Mouse (Mus musculus) small intestine, adult 10 weeks (tissue): ENCODE data around the gene Thbs3. TPM values are rescaled to one million over a fixed set of nuclear protein-coding genes. Genes with fewer than 3 reads are reported as not detected.

Experiments
- polyA plus RNA-seq: library from polyadenylated mRNA; stranded (reverse); fragments of 350-450 nt; fragmentation: Illumina TruSeq; extraction: RNeasy Lipid Tissue Mini Kit (QIAGEN cat#74804); gene quantifications from one replicate; pipeline ENCODE4 v1.2.3, GENCODE M21; 2014; ENCODE audit warnings: low replicate concordance

The Thbs3 gene
- polyA plus RNA-seq, result not detected

DNA sequence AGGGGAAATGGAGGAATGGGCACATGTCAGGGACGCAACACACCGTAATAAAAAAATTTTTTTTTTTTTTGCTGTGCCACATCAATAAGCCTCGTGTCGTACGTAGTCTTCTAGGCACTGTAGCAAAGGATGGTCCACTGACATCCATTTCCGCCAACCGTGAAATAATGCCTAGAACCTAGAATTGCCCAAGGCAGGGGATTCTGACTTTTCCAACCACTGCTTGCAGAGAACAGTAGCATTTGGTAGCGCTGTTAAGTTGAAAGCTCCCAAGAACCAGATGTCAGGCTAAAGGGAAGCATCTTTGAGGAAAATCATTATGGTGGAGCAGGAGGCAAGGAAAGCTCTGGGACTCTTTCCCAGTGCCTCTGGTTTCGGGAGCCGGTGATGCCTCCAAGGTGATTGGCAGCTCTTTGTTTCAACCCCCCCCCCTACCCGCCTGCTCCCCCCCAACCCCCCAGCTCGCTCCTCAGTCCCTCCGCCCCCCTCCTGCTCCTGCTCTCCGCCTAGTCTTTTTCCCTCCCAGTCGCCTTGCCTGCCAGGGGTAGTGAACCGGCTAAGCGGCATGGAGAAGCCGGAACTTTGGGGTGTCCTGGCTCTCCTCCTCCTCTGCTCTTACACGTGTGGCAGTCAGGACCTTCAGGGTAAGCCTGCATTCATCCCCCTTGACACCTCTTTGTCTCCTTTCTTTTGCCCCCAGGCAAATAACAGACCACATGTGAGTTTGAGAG lies at the start of gene Thbs3:
TSS of gene Thbs3 (plus strand) at position 500 of the 731 bp plus-strand sequence.

DNA sequence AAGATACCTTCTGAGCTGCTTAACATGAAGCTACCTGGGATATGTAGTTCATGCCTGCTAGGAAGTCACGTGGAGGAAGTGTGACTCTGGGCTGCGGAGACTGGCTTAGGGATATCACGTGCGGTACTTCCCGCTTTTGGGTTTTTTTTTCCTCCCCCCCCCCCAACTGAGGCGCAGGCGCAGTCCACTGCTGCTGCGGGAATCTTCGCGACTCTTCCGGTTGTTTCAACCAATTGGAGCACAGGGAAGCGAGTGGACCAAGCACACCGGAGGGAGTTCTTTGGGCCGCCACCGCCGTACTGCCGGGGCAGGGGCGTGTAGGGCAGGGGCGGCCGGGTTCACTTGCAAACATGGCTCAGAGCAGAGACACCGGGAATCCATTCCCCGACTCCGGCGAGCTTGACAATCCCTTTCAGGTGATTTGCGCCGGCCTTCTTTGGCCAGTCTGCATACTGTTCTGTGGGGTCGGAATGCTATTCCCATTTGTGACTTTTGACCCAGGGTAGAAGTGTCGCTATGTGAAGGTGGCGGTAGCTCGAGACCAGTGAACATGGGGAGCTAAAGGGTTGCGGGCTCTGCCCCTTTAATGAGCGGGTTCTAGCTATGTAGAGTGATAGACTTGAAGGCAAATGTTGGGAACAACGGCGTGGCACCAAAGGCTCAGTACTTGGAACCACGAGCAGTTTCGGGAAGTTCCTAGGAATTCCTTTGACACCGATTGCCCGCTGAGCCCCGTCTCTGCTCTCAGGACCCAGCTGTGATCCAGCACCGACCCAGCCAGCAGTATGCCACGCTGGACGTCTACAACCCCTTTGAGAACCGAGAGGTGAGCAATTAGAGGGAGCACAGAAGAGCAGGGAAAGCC lies 37.5 kb upstream of the Thbs3 start, which contains the start of gene Scamp3:
TSS of gene Scamp3 (plus strand) at position 232 of the 865 bp plus-strand sequence.

DNA sequence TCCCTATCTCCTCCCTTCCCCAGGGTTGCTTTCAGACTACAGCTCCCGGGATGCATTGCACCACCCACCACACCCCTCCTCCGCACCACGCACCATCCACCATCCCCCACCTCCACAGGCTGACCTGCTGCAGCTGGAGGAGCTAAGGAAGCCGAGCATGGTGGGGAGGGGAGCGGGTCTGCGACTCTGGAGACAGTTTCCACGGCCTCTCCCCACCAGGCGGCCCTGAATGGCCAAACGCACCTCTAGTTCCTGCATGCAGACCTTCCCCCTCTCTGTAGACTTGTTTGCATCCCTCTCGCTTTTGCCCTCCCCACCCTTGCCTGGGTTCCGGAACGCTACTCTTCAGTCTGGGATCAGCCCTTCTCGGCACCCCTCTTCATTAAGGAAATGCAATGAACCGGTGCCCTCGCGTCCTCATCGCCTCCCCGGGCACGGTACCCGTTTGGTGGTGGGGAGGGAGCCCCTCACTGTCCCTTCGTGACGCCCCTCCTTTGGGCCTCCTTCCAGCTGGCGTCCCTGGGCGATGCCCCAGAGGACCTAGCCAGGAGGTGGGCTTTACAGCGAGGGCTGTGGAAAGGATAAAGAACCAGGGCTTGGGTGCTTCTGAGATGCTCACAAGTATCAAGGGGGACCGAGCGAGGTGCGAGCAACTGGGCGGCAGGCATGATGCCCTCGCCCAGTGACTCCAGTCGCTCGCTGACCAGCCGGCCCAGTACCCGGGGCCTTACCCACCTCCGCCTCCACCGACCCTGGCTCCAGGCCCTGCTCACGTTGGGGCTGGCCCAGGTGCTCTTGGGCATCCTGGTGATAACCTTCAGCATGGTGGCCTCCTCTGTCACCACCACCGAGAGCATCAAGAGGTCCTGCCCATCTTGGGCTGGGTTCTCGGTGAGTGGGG lies 31.7 kb upstream of the Thbs3 start, which contains the start of gene Fam189b:
TSS of gene Fam189b (plus strand) at position 86 of the 901 bp plus-strand sequence.

DNA sequence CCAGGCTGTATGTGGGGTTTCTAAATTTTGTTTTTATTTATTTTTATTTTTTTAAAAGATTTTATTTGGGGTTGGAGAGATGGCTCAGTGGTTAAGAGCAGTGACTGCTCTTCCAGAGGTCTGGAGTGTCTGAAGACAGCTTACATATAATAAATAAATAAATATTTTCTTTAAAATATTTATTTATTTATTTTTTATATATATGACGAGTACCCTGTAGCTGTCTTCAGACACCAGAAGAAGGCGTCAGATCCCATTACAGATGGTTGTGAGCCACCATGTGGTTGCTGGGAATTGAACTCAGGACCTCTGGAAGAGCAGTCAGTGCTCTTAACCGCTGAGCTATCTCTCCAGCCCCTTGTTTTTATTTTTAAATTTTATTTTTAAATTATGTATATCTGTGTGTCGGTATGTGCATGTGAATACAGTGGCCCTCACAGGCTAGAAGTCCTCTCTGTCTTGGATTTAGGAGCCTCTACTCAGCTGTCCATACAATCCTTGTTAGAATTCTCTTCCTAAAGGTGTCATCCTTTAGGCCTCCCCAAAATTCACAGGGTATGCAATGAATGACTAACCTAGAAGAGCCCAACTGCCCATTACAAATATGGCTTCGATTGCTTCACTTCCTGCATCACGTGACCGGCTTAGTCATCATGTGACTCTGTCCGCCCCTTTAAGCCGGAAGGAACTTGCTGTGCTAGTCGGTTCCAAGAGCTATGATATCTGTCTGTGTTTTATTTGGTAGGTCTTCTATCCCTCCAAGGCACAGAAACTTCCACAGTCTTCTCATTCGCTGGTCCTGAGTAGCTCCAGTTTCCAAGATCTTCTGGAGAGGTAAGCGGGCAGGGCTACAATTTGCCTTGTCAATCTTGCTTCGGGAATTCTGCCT lies 12.5 kb upstream of the Thbs3 start, which contains the start of gene Gba:
TSS of gene Gba (plus strand) at position 676 of the 889 bp plus-strand sequence.

DNA sequence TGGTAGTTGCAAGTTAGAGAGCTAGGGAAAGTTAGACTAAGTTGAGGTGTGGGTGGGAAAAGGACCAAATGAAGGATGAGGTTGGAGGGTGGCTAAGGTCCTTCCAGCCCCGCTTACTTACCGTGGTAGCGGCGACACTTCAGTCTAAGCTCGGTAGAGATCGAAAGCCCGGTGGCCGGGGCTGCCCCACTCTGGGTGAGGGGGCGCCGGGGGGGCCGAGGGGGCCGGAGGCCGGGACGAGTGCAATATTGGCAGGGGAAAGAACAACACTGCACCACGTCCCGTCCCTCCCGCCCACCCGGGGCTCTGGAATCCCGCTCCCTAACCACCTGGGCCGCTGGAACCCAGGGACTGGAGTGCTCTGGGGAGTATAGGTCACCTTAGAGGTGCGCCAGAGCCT lies 11.9 kb downstream of the Thbs3 start, which contains the start of gene Mtx1:
TSS of gene Mtx1 (minus strand) at position 189 of the 400 bp plus-strand sequence.

DNA sequence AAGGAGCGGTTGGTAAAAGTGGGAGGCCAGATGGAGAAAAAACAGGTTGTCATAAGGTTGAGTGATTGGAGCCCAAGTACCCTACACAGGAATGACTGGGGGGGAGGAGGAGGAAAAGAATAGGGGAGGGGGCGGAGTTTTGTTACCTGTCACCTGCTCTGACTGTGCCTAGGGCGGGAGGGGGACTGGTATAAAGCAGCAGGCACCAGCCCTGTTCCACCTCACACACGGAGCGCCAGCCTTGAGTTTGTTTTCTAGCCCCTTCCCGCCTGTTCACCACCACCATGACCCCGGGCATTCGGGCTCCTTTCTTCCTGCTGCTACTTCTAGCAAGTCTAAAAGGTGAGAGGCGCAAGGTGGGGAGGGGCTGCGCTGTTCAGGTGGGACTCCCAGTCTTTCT lies 13.9 kb downstream of the Thbs3 start, which contains the start of gene Muc1:
TSS of gene Muc1 (plus strand) at position 222 of the 400 bp plus-strand sequence.

DNA sequence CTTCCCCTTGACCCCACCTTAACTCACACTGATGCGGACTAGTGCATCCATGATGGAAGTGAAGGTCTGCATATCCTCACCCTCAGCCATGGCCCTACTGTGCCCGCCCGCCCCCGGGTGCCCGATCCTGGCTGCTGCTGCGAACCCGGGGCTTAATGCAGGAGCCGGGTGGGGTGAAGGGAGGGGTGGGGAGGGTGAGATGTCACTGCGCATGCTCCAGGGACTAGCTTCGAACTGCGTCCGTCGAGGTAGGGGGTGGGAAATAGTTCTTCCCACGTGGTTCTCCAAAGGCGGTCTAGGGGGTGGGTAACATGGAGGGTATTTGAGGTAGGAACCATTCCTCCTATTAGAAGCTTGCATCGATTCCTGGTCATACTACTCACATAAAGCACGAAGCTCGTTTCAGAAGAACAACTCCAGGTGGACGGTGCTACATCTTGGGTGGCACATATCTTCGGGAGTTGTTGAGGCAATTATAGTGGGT lies 30.8 kb downstream of the Thbs3 start, which contains the start of gene Krtcap2:
TSS of gene Krtcap2 (plus strand) at position 279 of the 484 bp plus-strand sequence.

DNA sequence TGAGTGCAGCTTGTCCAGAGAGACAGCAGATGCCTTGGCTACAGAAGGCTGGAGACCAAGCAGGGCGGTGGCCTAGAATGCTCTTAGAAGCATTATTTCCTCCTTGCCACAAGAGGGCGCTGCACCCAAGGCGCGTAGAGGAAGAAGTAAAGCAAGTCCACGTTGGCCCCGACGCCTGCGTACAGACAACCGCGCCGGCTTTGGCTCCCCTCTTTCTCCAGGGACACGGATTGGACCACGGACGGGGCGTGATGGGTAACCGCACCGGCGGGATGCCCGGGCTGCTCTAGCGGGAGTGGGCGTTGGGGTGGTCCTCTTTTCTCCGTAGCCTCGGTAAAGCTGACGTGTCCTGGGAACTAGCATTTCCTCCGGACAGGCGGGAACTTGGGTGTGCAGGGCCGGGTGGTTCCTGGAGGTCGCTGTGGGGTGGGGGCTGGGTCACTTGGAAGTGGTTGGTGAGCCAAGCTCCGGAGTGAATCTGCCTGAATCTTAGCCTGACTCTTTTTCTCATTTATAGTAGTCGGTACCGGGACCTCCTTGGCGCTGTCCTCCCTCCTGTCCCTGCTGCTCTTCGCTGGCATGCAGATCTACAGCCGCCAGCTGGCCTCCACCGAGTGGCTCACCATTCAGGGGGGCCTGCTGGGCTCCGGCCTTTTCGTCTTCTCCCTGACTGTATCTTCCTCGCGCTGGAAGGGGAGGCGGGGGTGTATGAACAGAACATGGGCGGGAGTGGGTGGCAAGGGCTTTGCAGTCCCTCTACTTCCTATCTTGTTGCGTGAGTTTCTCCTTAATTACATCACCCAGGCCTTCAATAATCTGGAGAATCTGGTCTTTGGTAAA lies 31.5 kb downstream of the Thbs3 start, which contains the start of gene Trim46:
TSS of gene Trim46 (minus strand) at position 49 of the 840 bp plus-strand sequence.

DNA sequence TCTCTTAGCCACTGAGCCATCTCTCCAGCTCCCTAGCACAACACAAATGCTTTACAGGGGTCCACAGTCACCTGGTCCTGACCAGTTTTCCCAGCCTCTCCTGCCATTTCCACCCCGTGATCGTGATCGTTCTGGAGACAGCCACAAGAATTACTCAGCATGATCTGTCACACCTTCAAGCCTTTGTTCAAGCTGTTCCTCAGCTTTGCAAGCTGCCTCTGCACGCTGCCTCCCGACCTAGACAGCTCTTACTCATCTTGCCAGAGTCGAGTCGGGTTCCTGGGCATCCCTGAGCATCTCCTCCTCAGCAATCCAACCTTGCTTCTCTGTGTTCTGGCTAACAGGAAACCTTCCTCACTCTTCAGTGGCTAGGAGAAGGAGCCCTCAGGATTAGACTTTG lies 44.1 kb downstream of the Thbs3 start, which contains the start of gene Dpm3:
TSS of gene Dpm3 (plus strand) at position 283 of the 400 bp plus-strand sequence.

DNA sequence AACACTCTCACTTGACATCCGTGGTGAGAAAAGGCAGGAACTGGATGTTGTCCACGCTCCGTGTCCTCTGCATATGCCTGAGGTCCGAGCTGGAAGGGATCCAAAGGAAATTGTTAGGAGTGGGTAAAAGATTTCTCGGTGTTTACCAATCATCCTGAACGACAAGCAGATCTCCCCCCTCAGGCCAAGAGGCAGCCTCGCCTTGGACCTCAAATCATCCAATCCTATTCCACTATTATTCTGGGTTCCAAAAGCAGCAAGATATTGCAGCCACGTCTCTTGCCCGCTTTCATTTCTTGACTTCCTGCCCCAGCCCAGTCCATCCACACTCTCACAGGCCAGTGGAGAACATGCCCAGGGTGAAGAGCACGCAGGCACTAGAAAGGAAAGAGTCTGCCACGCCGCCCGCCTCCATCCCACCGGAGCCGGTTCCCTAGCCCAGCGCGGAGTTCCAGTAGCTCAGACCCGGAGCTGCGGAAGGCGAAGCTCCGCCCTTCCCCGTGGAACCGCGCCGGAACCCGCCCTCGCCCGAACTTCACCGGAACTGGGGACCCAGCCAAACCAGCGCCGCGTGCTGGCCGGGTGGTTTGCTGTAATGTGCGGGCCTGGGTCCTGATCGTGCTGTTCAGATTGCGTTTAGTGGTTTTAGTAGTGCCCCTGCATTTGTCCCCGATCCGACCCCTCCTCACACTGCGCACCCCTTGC lies 55.2 kb downstream of the Thbs3 start, which contains the start of gene Slc50a1:
TSS of gene Slc50a1 (minus strand) at position 520 of the 705 bp plus-strand sequence.

Other genes starting within 250 kb of the Thbs3 start
- gene Rusc1, start 121.9 kb upstream of the Thbs3 start, polyA plus RNA-seq, result 11.3 TPM
- gene Gm43738, start 114.1 kb upstream of the Thbs3 start, polyA plus RNA-seq, result not detected
- gene Fdps, start 113.2 kb upstream of the Thbs3 start, polyA plus RNA-seq, result 3.0 TPM
- 83.2 TPM for gene Pklr, start 79.0 kb upstream of the Thbs3 start, polyA plus RNA-seq
- not detected for gene Hcn3, start 55.0 kb upstream of the Thbs3 start, polyA plus RNA-seq
- 11.5 TPM for gene Clk2, start 50.4 kb upstream of the Thbs3 start, polyA plus RNA-seq
- gene Scamp3, start 37.7 kb upstream of the Thbs3 start, polyA plus RNA-seq, result 8.1 TPM
- not detected for gene Fam189b, start 32.0 kb upstream of the Thbs3 start, polyA plus RNA-seq
- 6.2 TPM for gene Gba, start 12.3 kb upstream of the Thbs3 start, polyA plus RNA-seq
- gene Mtx1, start 11.9 kb downstream of the Thbs3 start, polyA plus RNA-seq, result 19.8 TPM
- gene Muc1, start 13.9 kb downstream of the Thbs3 start, polyA plus RNA-seq, result 1.3 TPM
- 14.1 TPM for gene Krtcap2, start 30.8 kb downstream of the Thbs3 start, polyA plus RNA-seq
- gene Trim46, start 31.1 kb downstream of the Thbs3 start, polyA plus RNA-seq, result not detected
- gene Dpm3, start 44.2 kb downstream of the Thbs3 start, polyA plus RNA-seq, result not detected
- 11.5 TPM for gene Slc50a1, start 55.4 kb downstream of the Thbs3 start, polyA plus RNA-seq
- gene Efna1, start 66.0 kb downstream of the Thbs3 start, polyA plus RNA-seq, result 8.7 TPM
- gene Efna3, start 107.8 kb downstream of the Thbs3 start, polyA plus RNA-seq, result 0.22 TPM
- not detected for gene Efna4, start 122.8 kb downstream of the Thbs3 start, polyA plus RNA-seq
- gene Adam15, start 134.8 kb downstream of the Thbs3 start, polyA plus RNA-seq, result 1.6 TPM
- not detected for gene Dcst2, start 146.8 kb downstream of the Thbs3 start, polyA plus RNA-seq
- gene Dcst1, start 150.1 kb downstream of the Thbs3 start, polyA plus RNA-seq, result 1.6 TPM
- gene Zbtb7b, start 179.6 kb downstream of the Thbs3 start, polyA plus RNA-seq, result 5.2 TPM
- gene Lenep, start 187.6 kb downstream of the Thbs3 start, polyA plus RNA-seq, result 2.0 TPM
- gene Flad1, start 196.7 kb downstream of the Thbs3 start, polyA plus RNA-seq, result 0.59 TPM
- 5.6 TPM for gene Cks1b, start 203.2 kb downstream of the Thbs3 start, polyA plus RNA-seq
- gene Shc1, start 203.3 kb downstream of the Thbs3 start, polyA plus RNA-seq, result 23.1 TPM
- gene Pygo2, start 215.0 kb downstream of the Thbs3 start, polyA plus RNA-seq, result 5.2 TPM
- gene Pbxip1, start 221.5 kb downstream of the Thbs3 start, polyA plus RNA-seq, result 9.0 TPM
- not detected for gene Pmvk, start 239.4 kb downstream of the Thbs3 start, polyA plus RNA-seq